In the genomic region with DNA sequence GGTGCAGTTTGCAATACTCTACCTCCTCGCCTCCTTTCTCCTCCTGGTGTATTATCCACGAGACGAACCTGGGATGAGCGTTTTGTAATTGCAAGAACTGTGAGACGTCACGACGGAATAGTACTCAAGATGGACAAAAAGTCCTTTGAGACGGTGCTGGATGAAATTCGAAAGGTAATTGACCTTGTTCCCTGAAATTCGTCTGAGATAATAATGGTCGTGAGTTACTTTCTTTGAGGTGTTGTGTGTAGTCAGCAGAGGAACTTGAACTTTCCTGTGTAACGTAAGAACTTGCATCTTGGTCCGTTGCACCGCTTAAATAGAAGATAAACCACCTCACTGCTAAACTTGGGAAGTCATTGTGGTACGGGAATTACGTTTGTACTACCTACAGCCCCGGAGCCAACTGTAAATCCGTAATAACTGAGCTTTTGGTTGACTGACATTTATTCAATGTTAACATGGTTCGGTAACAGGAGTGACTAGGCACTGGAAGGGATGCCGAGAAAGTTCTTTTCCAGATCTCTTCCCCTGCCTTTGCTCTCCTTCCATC, we compare ENCODE assay signal across 8 mouse cellular contexts. TPM values are rescaled to one million over a fixed set of nuclear protein-coding genes. Genes with fewer than 3 reads are reported as not detected.
A peak's percentile ranks its signal among the peaks of the same experiment; 100 is the strongest.
DNase-seq lines count a peak whose midpoint lies in the region; ATAC-seq and TF ChIP-seq lines count a peak whose summit lies in the region.

No protein-coding gene starts in this region.

- no peak for DNase-seq in heart, postnatal 14 days
- no peak for DNase-seq in stomach, postnatal 0 days (ENCODE audit: low spot score)
- DNase-seq in ovary, postnatal 36 days (ENCODE audit: low spot score): no peak
- DNase-seq in right cerebral cortex, postnatal 36 days (ENCODE audit: low spot score in 2 of 2): no peak

- peak overlapping the region; percentile 84 for H3K27ac ChIP-seq in heart, embryonic 15.5 days
- H3K27ac ChIP-seq in embryonic fibroblast, embryonic 13.5 days (ENCODE audit: insufficient read depth, low read length): no peak overlapping the region; the same call in 1 of the 2 replicates
- peak overlapping the region; percentile 89 for H3K27ac ChIP-seq in limb, embryonic 15.5 days
- peak overlapping the region; percentile 93 for H3K27ac ChIP-seq in stomach, postnatal 0 days (replicated peaks)

- H3K4me3 ChIP-seq in heart, embryonic 15.5 days: peak overlapping the region; percentile 97
- H3K4me3 ChIP-seq in E14TG2a.4 (replicated peaks; ENCODE audit: low read length): peak overlapping the region; percentile 96
- H3K4me3 ChIP-seq in embryonic fibroblast, embryonic 13.5 days (ENCODE audit: insufficient read depth, low read length): peak overlapping the region; percentile 95
- peak overlapping the region; percentile 86 for H3K4me3 ChIP-seq in limb, embryonic 15.5 days
- H3K4me3 ChIP-seq in stomach, postnatal 0 days (ENCODE audit: low read depth, low read length): peak overlapping the region; percentile 95

- peaks cover 46% of the 10 kb centered on the region for H3K4me1 ChIP-seq in heart, embryonic 15.5 days (replicated peaks)
- peaks cover 70% of the 10 kb centered on the region for H3K4me1 ChIP-seq in E14TG2a.4 (replicated peaks; ENCODE audit: low read depth, low read length)
- peaks cover 2% of the 10 kb centered on the region; the same call in 1 of the 2 replicates for H3K4me1 ChIP-seq in embryonic fibroblast, embryonic 13.5 days (ENCODE audit: control insufficient read depth, insufficient read depth, low read length)
- H3K4me1 ChIP-seq in limb, embryonic 15.5 days: peaks cover 28% of the 10 kb centered on the region
- H3K4me1 ChIP-seq in stomach, postnatal 0 days (replicated peaks; ENCODE audit: control insufficient read depth, insufficient read depth): no peaks in the 10 kb centered on the region

- no peaks in the 10 kb centered on the region for H3K9me3 ChIP-seq in heart, embryonic 15.5 days (replicated peaks)
- H3K9me3 ChIP-seq in E14TG2a.4 (ENCODE audit: low read length): no peaks in the 10 kb centered on the region
- no peaks in the 10 kb centered on the region for H3K9me3 ChIP-seq in limb, embryonic 15.5 days
- no peaks in the 10 kb centered on the region for H3K9me3 ChIP-seq in stomach, postnatal 0 days (ENCODE audit: control insufficient read depth, low read length)

- ATAC-seq in heart, embryonic 15.5 days (replicated peaks; ENCODE audit: insufficient number of reproducible peaks, insufficient read depth, low FRiP score, low read depth): no peak
- no peak for ATAC-seq in limb, embryonic 15.5 days (ENCODE audit: insufficient number of reproducible peaks, low FRiP score, low TSS enrichment, low read depth)
- ATAC-seq in stomach, postnatal 0 days (ENCODE audit: low FRiP score, low TSS enrichment): no peak

- WGBS in heart, embryonic 15.5 days: under 1% methylated on average over 20 of the region's 20 CpGs
- WGBS in limb, embryonic 15.5 days: under 1% methylated on average over 20 of the region's 20 CpGs
- WGBS in stomach, postnatal 0 days: 1% methylated on average over 20 of the region's 20 CpGs

- H3K27me3 ChIP-seq in heart, embryonic 15.5 days: no peaks in the 10 kb centered on the region
- H3K27me3 ChIP-seq in E14TG2a.4 (ENCODE audit: insufficient read depth, low read length): no peaks in the 10 kb centered on the region
- H3K27me3 ChIP-seq in limb, embryonic 15.5 days: no peaks in the 10 kb centered on the region
- no peaks in the 10 kb centered on the region for H3K27me3 ChIP-seq in stomach, postnatal 0 days (ENCODE audit: control insufficient read depth, insufficient read depth, low read length)

- H3K36me3 ChIP-seq in heart, embryonic 15.5 days: peaks cover 14% of the 10 kb centered on the region
- peaks cover 48% of the 10 kb centered on the region for H3K36me3 ChIP-seq in E14TG2a.4 (ENCODE audit: insufficient read depth, low read length)
- H3K36me3 ChIP-seq in limb, embryonic 15.5 days: peaks cover 22% of the 10 kb centered on the region
- H3K36me3 ChIP-seq in stomach, postnatal 0 days (ENCODE audit: control insufficient read depth, insufficient read depth, low read length): peaks cover 4% of the 10 kb centered on the region

- H3K9ac ChIP-seq in heart, embryonic 15.5 days: peak overlapping the region; percentile 91
- peak overlapping the region; percentile 82 for H3K9ac ChIP-seq in limb, embryonic 15.5 days
- H3K9ac ChIP-seq in stomach, postnatal 0 days (ENCODE audit: low read length): peak overlapping the region; percentile 92

- TF ChIP-seq CTCF in E14TG2a.4 (conservative IDR thresholded peaks at IDR 0.05; ENCODE audit: low read length): no peak
- TF ChIP-seq CTCF in embryonic fibroblast, embryonic 13.5 days (IDR thresholded peaks at IDR 0.05; ENCODE audit: borderline replicate concordance, insufficient read depth, low read length): no peak
- no peak for TF ChIP-seq CTCF in stomach, postnatal 0 days (IDR thresholded peaks at IDR 0.05; ENCODE audit: low read depth)

- H3K4me2 ChIP-seq in heart, embryonic 15.5 days: peak overlapping the region; percentile 87
- H3K4me2 ChIP-seq in limb, embryonic 15.5 days: peak overlapping the region; percentile 63
- H3K4me2 ChIP-seq in stomach, postnatal 0 days (replicated peaks; ENCODE audit: low read depth): peak overlapping the region; percentile 82

- no peak for TF ChIP-seq EP300 in stomach, postnatal 0 days (optimal IDR thresholded peaks at IDR 0.05)

- intact Hi-C loops in heart, postnatal 14 days (cut with DNase I): loop anchor here (5.0 kb wide), 1 partner anchor 398 kb away; a partner anchor contains a TSS

- TF ChIP-seq POLR2A in embryonic fibroblast, embryonic 13.5 days (IDR thresholded peaks at IDR 0.05; ENCODE audit: low read depth, low read length): no peak

RNA-seq across cellular contexts. Expression of a gene that starts 0.8 kb away (rescaled TPM):
- 10.9 and 14.1 TPM in 2 replicates for polyA plus RNA-seq in heart, embryonic 15.5 days (2015; fragmentation: Nextera tagmentation; extraction: Ambion mirVana)
- 10 to 100 TPM; 10.9 to 12.0 TPM for total RNA-seq in heart, postnatal 14 days (2021)
- polyA plus RNA-seq in embryonic fibroblast, embryonic 13.5 days (2011; ENCODE audit: insufficient read length, low read depth, missing spikeins): 9.3 and 10.6 TPM in 2 replicates
- 13.3 and 13.5 TPM in 2 replicates for polyA plus RNA-seq in limb, embryonic 15.5 days (2015; fragmentation: Nextera tagmentation; extraction: Ambion mirVana)
- polyA plus RNA-seq in stomach, postnatal 0 days (2015; fragmentation: Nextera tagmentation; extraction: Ambion mirVana): 7.9 and 8.1 TPM in 2 replicates

RNA-seq across cellular contexts. Expression of a gene that starts 1.1 kb away (rescaled TPM):
- 4.0 and 6.7 TPM in 2 replicates for polyA plus RNA-seq in heart, embryonic 15.5 days (2015; fragmentation: Nextera tagmentation; extraction: Ambion mirVana)
- 1 to 10 TPM; 5.7 to 6.9 TPM for total RNA-seq in heart, postnatal 14 days (2021)
- polyA plus RNA-seq in embryonic fibroblast, embryonic 13.5 days (2011; ENCODE audit: insufficient read length, low read depth, missing spikeins): 17.0 and 19.3 TPM in 2 replicates
- polyA plus RNA-seq in limb, embryonic 15.5 days (2015; fragmentation: Nextera tagmentation; extraction: Ambion mirVana): 9.3 and 9.7 TPM in 2 replicates
- polyA plus RNA-seq in stomach, postnatal 0 days (2015; fragmentation: Nextera tagmentation; extraction: Ambion mirVana): 8.6 and 9.0 TPM in 2 replicates

RNA-seq across cellular contexts. Expression of a gene that starts 24.2 kb away (rescaled TPM):
- 0.18 TPM in 1 of 2 replicates, not detected in the other for polyA plus RNA-seq in heart, embryonic 15.5 days (2015; fragmentation: Nextera tagmentation; extraction: Ambion mirVana)
- total RNA-seq in heart, postnatal 14 days (2021): not detected
- polyA plus RNA-seq in embryonic fibroblast, embryonic 13.5 days (2011; ENCODE audit: insufficient read length, low read depth, missing spikeins): not detected in 2 replicates
- polyA plus RNA-seq in limb, embryonic 15.5 days (2015; fragmentation: Nextera tagmentation; extraction: Ambion mirVana): 0.10 TPM in 1 of 2 replicates, not detected in the other
- 0.05 TPM in 1 of 2 replicates, not detected in the other for polyA plus RNA-seq in stomach, postnatal 0 days (2015; fragmentation: Nextera tagmentation; extraction: Ambion mirVana)
